Mouse (Mus musculus) heart, embryonic 13.5 days (tissue): ENCODE results near the gene Vmn1r210. TPM values are rescaled to one million over a fixed set of nuclear protein-coding genes. Genes with fewer than 3 reads are reported as not detected.
"Not testable (repeated sequence)": the region's sequence is repeated elsewhere in the genome, so short reads cannot be mapped to it uniquely, and the experiment has no call there.

Source experiments
- ATAC-seq: fragments of 200-750 bp; cut with Nextera tagmentation; 2 replicates; pipeline ENCODE4 v1.8.0; 2017; ENCODE audit warnings: moderate TSS enrichment; ENCODE audit not compliant: insufficient number of reproducible peaks, low FRiP score, low TSS enrichment; ENCODE audit errors: extremely low read depth
- H3K27ac ChIP-seq: fragments of 300-500 bp; sonication (generic); replicated peaks from 2 replicates; pipeline ENCODE4 v1.5.1; 2015; ENCODE audit warnings: moderate library complexity, mild to moderate bottlenecking, inconsistent platforms
- H3K27me3 ChIP-seq: fragments of 300-500 bp; sonication (generic); replicated peaks from 2 replicates; pipeline ENCODE4 v1.6.1; 2015; ENCODE audit warnings: mild to moderate bottlenecking, inconsistent platforms
- H3K36me3 ChIP-seq: fragments of 300-500 bp; sonication (generic); 2 replicates; pipeline ENCODE4 v1.6.1; 2015; ENCODE audit warnings: mild to moderate bottlenecking, inconsistent platforms
- H3K4me1 ChIP-seq: fragments of 300-500 bp; sonication (generic); 2 replicates; pipeline ENCODE4 v1.6.1; 2015; ENCODE audit warnings: inconsistent platforms
- H3K4me2 ChIP-seq: fragments of 300-500 bp; sonication (generic); 2 replicates; pipeline ENCODE4 v1.6.1; 2015; ENCODE audit warnings: inconsistent platforms, mild to moderate bottlenecking, moderate library complexity
- H3K4me3 ChIP-seq: fragments of 300-500 bp; sonication (generic); 2 replicates; pipeline ENCODE4 v1.5.1; 2015; ENCODE audit warnings: moderate library complexity, mild to moderate bottlenecking, inconsistent platforms
- H3K9ac ChIP-seq: fragments of 300-500 bp; sonication (generic); 2 replicates; pipeline ENCODE4 v1.6.1; 2015; ENCODE audit warnings: inconsistent platforms, mild to moderate bottlenecking, moderate library complexity
- H3K9me3 ChIP-seq: fragments of 300-500 bp; sonication (generic); 2 replicates; pipeline ENCODE4 v1.6.1; 2016; ENCODE audit warnings: inconsistent platforms
- WGBS: fragments of 180-500 bp; shearing (Covaris S2); methylation state at CpG from one replicate; pipeline ENCODE4 v1.1.7; 2015; ENCODE audit warnings: mixed read lengths; 5-methylcytosine and 5-hydroxymethylcytosine counted together
- polyA plus RNA-seq: library from polyadenylated mRNA; unstranded; fragments of >200 nt; fragmentation: Nextera tagmentation; extraction: Ambion mirVana; gene quantifications from 2 replicates; pipeline ENCODE4 v1.2.1, GENCODE M21; 2015

Vmn1r210 gene
- polyA plus RNA-seq: not detected in 2 replicates

GRCm38 (mm10) chr13:22831248-22831647, at the start of gene Vmn1r210:
TSS of gene Vmn1r210 (minus strand) at chr13:22831348.
- Histone ChIP-seq H3K36me3 (no peaks in the 10 kb centered on the region), H3K4me1 (no peaks in the 10 kb centered on the region), H3K27me3 (no peaks in the 10 kb centered on the region), H3K4me2 (no peak within 1 kb of the TSS), H3K9ac (no peak within 1 kb of the TSS), H3K9me3 (no peaks in the 10 kb centered on the region), H3K27ac (no peak within 1 kb of the TSS), H3K4me3 (no peak within 1 kb of the TSS)
- no peak for ATAC-seq
- WGBS: 49% methylated on average over 4 of the region's 4 CpGs

DNA sequence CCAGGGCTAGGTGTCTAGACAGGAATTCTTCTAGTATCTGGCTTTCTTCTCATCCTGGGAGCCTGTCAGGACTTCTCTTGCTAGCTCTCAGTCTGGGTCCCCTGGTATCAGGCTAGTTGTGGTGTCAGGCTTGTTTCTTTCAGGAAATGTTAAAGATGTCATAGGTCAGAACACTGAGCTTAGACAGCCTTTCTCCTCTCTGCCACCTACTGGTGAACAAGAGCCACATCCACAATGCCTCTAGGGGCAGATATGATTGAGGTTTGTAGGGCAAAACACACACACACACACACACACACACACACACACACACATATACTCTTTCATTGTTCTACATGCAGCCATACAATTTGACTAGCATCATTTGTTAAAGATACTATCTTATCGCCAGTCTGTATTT, 48.1 kb upstream of the Vmn1r210 start:
- Histone ChIP-seq H3K36me3 (no peaks in the 10 kb centered on the region), H3K4me1 (no peaks in the 10 kb centered on the region), H3K9ac (no peak overlapping the region), H3K4me3 (no peak overlapping the region), H3K9me3 (no peaks in the 10 kb centered on the region), H3K4me2 (no peak overlapping the region), H3K27me3 (no peaks in the 10 kb centered on the region), H3K27ac (no peak overlapping the region)
- ATAC-seq: no peak
- 94% methylated on average over 1 of the region's 1 CpGs for WGBS

- Histone ChIP-seq H3K27ac (no peak within 1 kb of the TSS), H3K36me3 (no peaks in the 10 kb centered on the region), H3K27me3 (no peaks in the 10 kb centered on the region), H3K4me3 (no peak within 1 kb of the TSS), H3K4me2 (no peak within 1 kb of the TSS), H3K9ac (no peak within 1 kb of the TSS), H3K9me3 (no peaks in the 10 kb centered on the region), H3K4me1 (no peaks in the 10 kb centered on the region)
- 48% methylated on average over 1 of the region's 1 CpGs for WGBS
- ATAC-seq: no peak
Observed at GRCm38 (mm10) chr13:22857461-22857860, 26.3 kb upstream of the Vmn1r210 start, which contains the start of gene Vmn1r211. TSS of gene Vmn1r211 (minus strand) at chr13:22857561.

- WGBS: 61% methylated on average over 4 of the region's 4 CpGs
Observed at GRCm38 (mm10) chr13:22854760-22855159, 23.6 kb upstream of the Vmn1r210 start.

DNA sequence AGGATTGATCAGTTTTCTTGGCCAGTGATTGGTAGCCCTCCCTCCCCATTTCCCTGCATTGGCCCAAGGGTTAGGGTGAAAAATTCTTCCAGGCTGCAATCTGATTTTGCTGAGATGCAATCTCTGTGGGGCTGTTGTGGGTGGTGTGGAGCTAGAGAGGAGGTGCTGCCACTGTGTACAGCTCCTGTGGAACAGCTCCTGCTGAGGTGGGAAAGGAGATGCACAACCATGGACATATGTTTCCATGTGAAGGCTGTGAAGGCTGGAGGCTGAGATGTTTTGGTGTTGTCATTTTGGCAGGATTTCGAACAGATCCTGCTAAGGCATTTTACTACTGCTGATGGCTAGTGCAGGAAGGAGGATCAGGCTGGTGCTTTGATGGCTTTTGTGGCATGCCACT, 15.7 kb upstream of the Vmn1r210 start:
- H3K27me3 ChIP-seq: no peaks in the 10 kb centered on the region

More at GRCm38 (mm10) chr13:22854760-22855159, 23.6 kb upstream of the Vmn1r210 start:
- Histone ChIP-seq H3K36me3 (no peaks in the 10 kb centered on the region), H3K4me2 (no peak overlapping the region), H3K4me1 (no peaks in the 10 kb centered on the region), H3K4me3 (no peak overlapping the region), H3K27ac (no peak overlapping the region), H3K9me3 (no peaks in the 10 kb centered on the region), H3K27me3 (no peaks in the 10 kb centered on the region), H3K9ac (no peak overlapping the region)
- ATAC-seq: no peak

GRCm38 (mm10) chr13:22844304-22844703, 13.2 kb upstream of the Vmn1r210 start:
- H3K4me2 ChIP-seq, H3K36me3 ChIP-seq, ATAC-seq, H3K27me3 ChIP-seq, H3K4me3 ChIP-seq, H3K9me3 ChIP-seq, H3K4me1 ChIP-seq, H3K9ac ChIP-seq, H3K27ac ChIP-seq: not testable (repeated sequence)
- WGBS: 60% methylated on average over 3 of the region's 3 CpGs

More for the DNA sequence above, 15.7 kb upstream of the Vmn1r210 start:
- Histone ChIP-seq H3K36me3 (no peaks in the 10 kb centered on the region), H3K4me1 (no peaks in the 10 kb centered on the region), H3K27ac (no peak overlapping the region), H3K9me3 (no peaks in the 10 kb centered on the region), H3K4me3 (no peak overlapping the region), H3K4me2 (no peak overlapping the region), H3K9ac (no peak overlapping the region)
- WGBS: 69% methylated on average over 1 of the region's 1 CpGs
- ATAC-seq: no peak

DNA sequence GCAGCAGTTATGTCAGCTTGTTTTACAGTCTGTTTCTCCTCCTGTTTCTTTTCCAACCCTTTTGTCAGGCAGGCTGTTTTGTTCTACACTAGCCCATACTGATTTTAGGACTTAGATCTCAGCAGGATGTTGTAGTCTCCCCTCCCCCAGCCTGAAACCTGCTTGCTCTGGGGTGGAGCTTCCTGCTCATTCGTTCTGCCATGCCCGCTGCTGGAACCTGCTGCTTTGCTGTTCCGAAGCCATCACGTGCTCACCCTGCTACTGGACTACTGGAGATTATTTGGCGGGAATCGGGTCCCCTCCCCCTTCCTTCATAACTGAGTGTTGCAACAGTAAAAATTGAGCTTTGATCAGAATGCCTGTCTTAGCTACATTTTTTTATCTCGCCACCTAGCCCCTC, 1.8 kb downstream of the Vmn1r210 start:
- H3K4me1 ChIP-seq, H3K27me3 ChIP-seq, H3K36me3 ChIP-seq, H3K9ac ChIP-seq, H3K4me3 ChIP-seq, H3K4me2 ChIP-seq, H3K9me3 ChIP-seq, ATAC-seq, H3K27ac ChIP-seq: not testable (repeated sequence)
- WGBS: 28% methylated on average over 7 of the region's 7 CpGs

GRCm38 (mm10) chr13:22821601-22822000, 9.5 kb downstream of the Vmn1r210 start:
- not testable (repeated sequence) for H3K9me3 ChIP-seq, H3K4me2 ChIP-seq, ATAC-seq, H3K4me3 ChIP-seq, H3K36me3 ChIP-seq, H3K27ac ChIP-seq, H3K9ac ChIP-seq, H3K27me3 ChIP-seq, H3K4me1 ChIP-seq
- WGBS: 86% methylated on average over 1 of the region's 1 CpGs

- not testable (repeated sequence) for ATAC-seq
Observed at GRCm38 (mm10) chr13:22809582-22809981, 21.6 kb downstream of the Vmn1r210 start, which contains the start of gene Vmn1r209. TSS of gene Vmn1r209 (minus strand) at chr13:22809682.

DNA sequence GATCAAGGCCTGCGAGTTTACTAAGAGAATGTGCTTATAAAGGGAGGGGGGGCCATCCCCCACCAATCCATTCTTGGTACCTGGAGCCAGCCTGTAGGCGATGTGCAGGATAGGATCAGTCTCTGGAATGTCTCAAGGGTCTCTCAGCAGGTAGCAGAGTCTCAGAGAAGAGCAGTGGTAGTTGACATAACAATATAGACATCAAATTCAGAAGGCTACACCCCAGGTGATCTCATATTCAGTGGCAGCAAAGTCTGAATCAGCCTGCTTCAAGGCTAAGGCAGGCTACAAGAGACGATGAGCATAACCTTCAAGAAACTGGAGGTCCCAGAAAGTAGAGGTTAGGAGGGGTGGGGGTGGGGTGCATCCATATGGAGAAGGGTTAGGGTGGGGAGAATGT, 43.1 kb downstream of the Vmn1r210 start:
- not testable (repeated sequence) for ATAC-seq, H3K4me2 ChIP-seq, H3K4me1 ChIP-seq, H3K27ac ChIP-seq, H3K9me3 ChIP-seq, H3K9ac ChIP-seq, H3K4me3 ChIP-seq, H3K27me3 ChIP-seq, H3K36me3 ChIP-seq
- 59% methylated on average over 3 of the region's 3 CpGs for WGBS

More at GRCm38 (mm10) chr13:22809582-22809981, 21.6 kb downstream of the Vmn1r210 start, which contains the start of gene Vmn1r209:
- H3K4me1 ChIP-seq, H3K27ac ChIP-seq, H3K9me3 ChIP-seq, H3K4me2 ChIP-seq, H3K27me3 ChIP-seq, H3K9ac ChIP-seq, H3K4me3 ChIP-seq, H3K36me3 ChIP-seq: not testable (repeated sequence)

DNA sequence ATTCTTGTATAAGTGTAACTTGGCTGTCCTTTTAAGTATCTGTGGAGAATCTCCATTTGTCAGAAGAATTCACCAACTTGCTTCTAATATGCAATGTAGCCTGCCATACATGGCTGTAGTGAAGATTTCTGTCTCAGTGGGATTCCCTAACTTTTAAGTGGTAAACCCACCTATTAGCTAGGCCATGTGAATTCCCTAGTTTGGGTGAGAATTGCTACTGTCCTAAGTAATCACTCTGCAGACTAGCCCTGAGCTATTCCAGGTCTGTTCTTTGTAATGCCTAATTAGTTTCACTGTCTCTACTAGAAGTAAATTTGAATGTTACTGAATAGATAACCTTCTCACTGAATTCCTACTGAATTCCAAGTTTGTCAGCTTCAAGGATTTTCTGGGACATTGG, 47.0 kb downstream of the Vmn1r210 start:
- ATAC-seq, H3K36me3 ChIP-seq, H3K27me3 ChIP-seq: not testable (repeated sequence)

GRCm38 (mm10) chr13:22777300-22777699, 53.8 kb downstream of the Vmn1r210 start, which contains the start of gene Vmn1r208:
TSS of gene Vmn1r208 (minus strand) at chr13:22777400.
- not testable (repeated sequence) for H3K27me3 ChIP-seq, H3K4me3 ChIP-seq, H3K9ac ChIP-seq, H3K9me3 ChIP-seq, H3K4me1 ChIP-seq, H3K36me3 ChIP-seq, H3K4me2 ChIP-seq, ATAC-seq, H3K27ac ChIP-seq
- no CpG with 5 or more reads among the region's 7 CpGs for WGBS

More for the DNA sequence above, 47.0 kb downstream of the Vmn1r210 start:
- H3K4me3 ChIP-seq, H3K27ac ChIP-seq, H3K4me1 ChIP-seq, H3K9ac ChIP-seq, H3K9me3 ChIP-seq, H3K4me2 ChIP-seq: not testable (repeated sequence)
